ENCODE assay signal across 8 mouse cellular contexts in genomic region chr19:42255784-42256610, GRCm38 (mm10). TPM values are rescaled to one million over a fixed set of nuclear protein-coding genes. Genes with fewer than 3 reads are reported as not detected.
DNase-seq lines count a peak whose midpoint lies in the region; ATAC-seq and TF ChIP-seq lines count a peak whose summit lies in the region.

No protein-coding gene starts in this region.

- DNase-seq in CH12.LX (ENCODE audit: extremely low read depth), result no peak
- peak; percentile 92 for DNase-seq in forebrain, embryonic 10.5 days (ENCODE audit: extremely low spot score, low spot score)
- peak; percentile 95 for DNase-seq in kidney, postnatal 10 days
- DNase-seq in lung, adult 2 months, result peak; percentile 33
- DNase-seq in thymus, postnatal 25 days, result peak; percentile 62

- no peak overlapping the region for H3K4me3 ChIP-seq in CH12.LX (replicated peaks in 1 of 3; ENCODE audit: low read depth in 2 of 3, low read length in 2 of 3, poor library complexity in 1 of 3)
- 0 out of 2 replicates have a peak overlapping the region, but pooled peaks have one; percentile 16 for H3K4me3 ChIP-seq in brown adipose tissue, adult 24 weeks (ENCODE audit: insufficient read depth, low read depth, low read length)
- peak overlapping the region; percentile 58 for H3K4me3 ChIP-seq in forebrain, embryonic 10.5 days
- H3K4me3 ChIP-seq in heart, embryonic 15.5 days, result peak overlapping the region; percentile 33
- H3K4me3 ChIP-seq in lung, adult 2 months (replicated peaks; ENCODE audit: extremely low read depth, low read depth, low read length), result no peak overlapping the region
- peak overlapping the region; percentile 66 for H3K4me3 ChIP-seq in olfactory bulb, adult 2 months (ENCODE audit: insufficient read depth, low read depth, low read length)

- no peaks in the 10 kb centered on the region for H3K9me3 ChIP-seq in CH12.LX (replicated peaks; ENCODE audit: low read length)
- H3K9me3 ChIP-seq in forebrain, embryonic 10.5 days, result no peaks in the 10 kb centered on the region
- no peaks in the 10 kb centered on the region for H3K9me3 ChIP-seq in heart, embryonic 15.5 days (replicated peaks)

- no peaks in the 10 kb centered on the region for H3K36me3 ChIP-seq in CH12.LX (replicated peaks in 1 of 2; ENCODE audit: control insufficient read depth in 1 of 2, insufficient read depth in 1 of 2, low read length in 1 of 2)
- H3K36me3 ChIP-seq in forebrain, embryonic 10.5 days (replicated peaks), result no peaks in the 10 kb centered on the region
- no peaks in the 10 kb centered on the region for H3K36me3 ChIP-seq in heart, embryonic 15.5 days

- no peak for TF ChIP-seq CTCF in CH12.LX (conservative IDR thresholded peaks at IDR 0.05 in 1 of 2, IDR thresholded peaks at IDR 0.05 in 1 of 2; ENCODE audit: low read depth in 2 of 2, low read length in 2 of 2)
- no peak for TF ChIP-seq CTCF in lung, adult 2 months (IDR thresholded peaks at IDR 0.05; ENCODE audit: insufficient read depth, low read length)
- TF ChIP-seq CTCF in olfactory bulb, adult 2 months (IDR thresholded peaks at IDR 0.05; ENCODE audit: insufficient read depth, low read depth, low read length), result no peak

- ATAC-seq in heart, embryonic 15.5 days (replicated peaks; ENCODE audit: insufficient number of reproducible peaks, insufficient read depth, low FRiP score, low read depth), result peak; percentile 76

- no peak overlapping the region for H3K9ac ChIP-seq in CH12.LX (ENCODE audit: insufficient read depth, low read depth)
- no peak overlapping the region for H3K9ac ChIP-seq in heart, embryonic 15.5 days

- no peak for TF ChIP-seq RAD21 in CH12.LX (IDR thresholded peaks at IDR 0.05; ENCODE audit: low read depth, low read length)

- H3K4me2 ChIP-seq in CH12.LX (ENCODE audit: insufficient read depth, low read depth, poor library complexity, severe bottlenecking), result no peak overlapping the region
- H3K4me2 ChIP-seq in heart, embryonic 15.5 days, result peak overlapping the region; percentile 64

- TF ChIP-seq EP300 in CH12.LX (IDR thresholded peaks at IDR 0.05; ENCODE audit: low read length), result 0 out of 2 replicates have a peak, but pooled peaks have one; percentile 16

- peaks cover 21% of the 10 kb centered on the region for H3K27me3 ChIP-seq in CH12.LX (replicated peaks)
- H3K27me3 ChIP-seq in forebrain, embryonic 10.5 days (ENCODE audit: poor library complexity, severe bottlenecking), result peaks cover 31% of the 10 kb centered on the region
- peaks cover 34% of the 10 kb centered on the region for H3K27me3 ChIP-seq in heart, embryonic 15.5 days

- H3K4me1 ChIP-seq in CH12.LX (ENCODE audit: control insufficient read depth in 1 of 2, insufficient read depth in 2 of 2), result peaks cover 13 to 34% of the 10 kb centered on the region in 2 experiments
- peaks cover 4% of the 10 kb centered on the region; the same call in 1 of the 2 replicates for H3K4me1 ChIP-seq in brown adipose tissue, adult 24 weeks (ENCODE audit: control insufficient read depth, insufficient read depth, insufficient read length, low read length)
- H3K4me1 ChIP-seq in forebrain, embryonic 10.5 days, result peaks cover 14% of the 10 kb centered on the region
- H3K4me1 ChIP-seq in heart, embryonic 15.5 days (replicated peaks), result peaks cover 5% of the 10 kb centered on the region
- H3K4me1 ChIP-seq in lung, adult 2 months (ENCODE audit: control insufficient read depth, insufficient read depth, low read length), result no peaks in the 10 kb centered on the region
- peaks cover 25% of the 10 kb centered on the region for H3K4me1 ChIP-seq in olfactory bulb, adult 2 months (ENCODE audit: control insufficient read depth, insufficient read depth, low read length)

- TF ChIP-seq POLR2A in CH12.LX (IDR thresholded peaks at IDR 0.05; ENCODE audit: low read depth, low read length), result no peak
- TF ChIP-seq POLR2A in lung, adult 2 months (IDR thresholded peaks at IDR 0.05; ENCODE audit: borderline replicate concordance, extremely low read depth, low read depth, low read length), result no peak
- 0 out of 2 replicates have a peak, but pooled peaks have one; percentile 8 for TF ChIP-seq POLR2A in olfactory bulb, adult 2 months (IDR thresholded peaks at IDR 0.05; ENCODE audit: insufficient read depth, low read depth, low read length)

- no peaks in the 10 kb centered on the region for H3K79me2 ChIP-seq in CH12.LX (replicated peaks; ENCODE audit: control insufficient read depth, extremely low read depth, insufficient read depth, poor library complexity, severe bottlenecking)

- no peak overlapping the region for H3K27ac ChIP-seq in CH12.LX (ENCODE audit: insufficient read depth, low read depth)
- H3K27ac ChIP-seq in brown adipose tissue, adult 24 weeks (replicated peaks; ENCODE audit: low read depth, low read length), result no peak overlapping the region
- peak overlapping the region; percentile 20; the same call in 1 of the 2 replicates for H3K27ac ChIP-seq in forebrain, embryonic 10.5 days
- no peak overlapping the region for H3K27ac ChIP-seq in heart, embryonic 15.5 days
- peak overlapping the region; percentile 71 for H3K27ac ChIP-seq in olfactory bulb, adult 2 months (ENCODE audit: insufficient read depth, low read depth, low read length)

- 4% methylated on average over 37 of the region's 42 CpGs for WGBS in forebrain, embryonic 10.5 days
- WGBS in heart, embryonic 15.5 days, result 4% methylated on average over 32 of the region's 42 CpGs
- 3% methylated on average over 37 of the region's 42 CpGs for WGBS in lung, adult 2 months
- 2% methylated on average over 34 of the region's 42 CpGs for WGBS in olfactory bulb, adult 2 months

- in situ Hi-C loops in CH12.LX (cut with MboI; ENCODE audit: low pct_ligation_motif_present, low pct_unique_long_range_greater_than_20kb, low sequenced_read_pairs), result no loop called here

- dilution Hi-C loops in CH12.LX (cut with MboI; ENCODE audit: extremely low pct_ligation_motif_present, extremely low pct_unique_long_range_greater_than_20kb, low sequenced_read_pairs), result no loop called here

TF ChIP-seq in CH12.LX, 34 proteins besides CTCF, POLR2A, EP300 and RAD21:
- TF ChIP-seq TCF12 (IDR thresholded peaks at IDR 0.05; ENCODE audit: low read depth, low read length) (0 out of 2 replicates have a peak, but pooled peaks have one; percentile 16), SIN3A (IDR thresholded peaks at IDR 0.05; ENCODE audit: low read length) (peak; percentile 54; the same call in 1 of the 2 replicates), BHLHE40 (IDR thresholded peaks at IDR 0.05; ENCODE audit: low read depth, low read length) (no peak), MXI1 (IDR thresholded peaks at IDR 0.05; ENCODE audit: low read depth, low read length) (peak; percentile 79; the same call in 1 of the 2 replicates)

RNA-seq across cellular contexts. Expression of gene Golga7b, which starts 8.6 kb away (rescaled TPM):
- total RNA-seq in CH12.LX (2012; rRNA removed), result 0.08 TPM in 2 replicates
- 0.07 and 0.18 TPM in 2 replicates for total RNA-seq in CH12.LX (2014; rRNA removed)
- polyA plus RNA-seq in CH12.LX (2012; ENCODE audit: insufficient read length, low read depth), result 0.14 and 0.19 TPM in 2 replicates
- 1.0 and 2.7 TPM in 2 replicates for polyA plus RNA-seq in brown adipose tissue, adult 24 weeks (2012; ENCODE audit: insufficient read depth, insufficient read length, missing spikeins)
- polyA plus RNA-seq in forebrain, embryonic 10.5 days (2016; fragmentation: Nextera tagmentation; extraction: Ambion mirVana), result 0.59 and 1.0 TPM in 2 replicates
- 0.30 and 0.38 TPM in 2 replicates for polyA plus RNA-seq in heart, embryonic 15.5 days (2015; fragmentation: Nextera tagmentation; extraction: Ambion mirVana)
- 0.08 and 0.30 TPM in 2 replicates for polyA plus RNA-seq in lung, adult 2 months (2012; rRNA removed)
- not detected in 2 replicates for polyA plus RNA-seq in olfactory bulb, adult 2 months (2012; ENCODE audit: insufficient read depth, insufficient read length, low replicate concordance, missing spikeins)

RNA-seq across cellular contexts. Expression of gene Sfrp5, which starts 53.9 kb away (rescaled TPM):
- total RNA-seq in CH12.LX (2012; rRNA removed), result not detected in 2 replicates
- total RNA-seq in CH12.LX (2014; rRNA removed), result not detected in 2 replicates
- polyA plus RNA-seq in CH12.LX (2012; ENCODE audit: insufficient read length, low read depth), result not detected in 2 replicates
- polyA plus RNA-seq in brown adipose tissue, adult 24 weeks (2012; ENCODE audit: insufficient read depth, insufficient read length, missing spikeins), result 2.8 and 4.7 TPM in 2 replicates
- 0.14 TPM in 1 of 2 replicates, not detected in the other for polyA plus RNA-seq in forebrain, embryonic 10.5 days (2016; fragmentation: Nextera tagmentation; extraction: Ambion mirVana)
- 4.1 and 4.3 TPM in 2 replicates for polyA plus RNA-seq in heart, embryonic 15.5 days (2015; fragmentation: Nextera tagmentation; extraction: Ambion mirVana)
- 4.9 and 9.4 TPM in 2 replicates for polyA plus RNA-seq in lung, adult 2 months (2012; rRNA removed)
- not detected in 2 replicates for polyA plus RNA-seq in olfactory bulb, adult 2 months (2012; ENCODE audit: insufficient read depth, insufficient read length, low replicate concordance, missing spikeins)

Comparison
In these comparisons a context has a peak if more than half of its experiments do, and no peak if none do; other contexts are left out.
1. H3K27ac ChIP-seq: peak in forebrain, embryonic 10.5 days (single experiment) and olfactory bulb, adult 2 months (single experiment); none in CH12.LX (single experiment), brown adipose tissue, adult 24 weeks (single experiment) and heart, embryonic 15.5 days (single experiment).
2. H3K4me3 ChIP-seq: peak in brown adipose tissue, adult 24 weeks (single experiment), forebrain, embryonic 10.5 days (single experiment), heart, embryonic 15.5 days (single experiment) and olfactory bulb, adult 2 months (single experiment); none in CH12.LX (0 of 3) and lung, adult 2 months (single experiment).